Mouse (Mus musculus): ENCODE data around the gene Cdsn.

Cdsn gene

DNA sequence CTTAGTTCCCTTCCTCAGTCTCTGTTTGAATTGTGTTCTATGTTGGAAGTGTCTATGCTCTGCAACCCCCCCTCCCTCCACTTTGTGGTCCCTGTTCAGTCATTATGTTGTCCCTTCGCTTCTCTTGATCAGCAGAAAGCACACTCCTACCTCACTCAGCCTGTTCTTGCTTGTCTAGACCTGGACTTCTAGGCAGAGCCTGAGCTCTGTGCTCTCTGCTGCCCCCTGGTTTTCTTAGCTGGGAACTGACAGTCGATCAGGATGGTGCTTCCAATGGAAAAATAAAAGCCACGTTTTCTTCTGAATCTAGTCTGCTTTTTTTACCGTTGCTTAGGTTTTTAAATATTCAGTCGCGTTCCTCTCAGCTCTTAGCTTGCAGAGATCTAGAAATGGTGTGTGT is 17.6 kb upstream of the Cdsn start:
- peak; percentile 56 for DNase-seq (ENCODE audit: low spot score)

- DNase-seq (ENCODE audit: low spot score): no peak
These were observed 14.5 kb upstream of the Cdsn start for GRCm38 (mm10) chr17:35537421-35537820.

DNA sequence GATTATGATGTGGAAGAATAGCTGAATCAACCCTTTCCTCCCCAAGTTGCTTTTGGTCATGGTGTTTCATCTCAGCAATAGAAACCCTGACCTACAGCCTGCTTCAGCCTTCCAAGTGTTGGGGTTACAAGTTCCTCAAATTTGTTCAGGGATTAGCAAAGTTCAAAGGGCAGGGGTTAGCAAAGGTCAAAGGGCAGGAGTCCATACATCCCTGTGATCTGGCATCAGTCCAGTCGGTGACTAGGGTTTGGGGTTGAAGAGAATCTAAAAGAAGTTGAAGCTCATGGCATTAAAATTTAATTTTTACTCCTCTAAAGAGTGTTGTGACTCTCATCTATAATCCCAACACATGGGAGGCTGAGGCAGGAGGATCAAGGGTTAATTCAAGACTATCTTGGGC is 13.5 kb upstream of the Cdsn start:
- DNase-seq (ENCODE audit: low spot score): no peak

DNA sequence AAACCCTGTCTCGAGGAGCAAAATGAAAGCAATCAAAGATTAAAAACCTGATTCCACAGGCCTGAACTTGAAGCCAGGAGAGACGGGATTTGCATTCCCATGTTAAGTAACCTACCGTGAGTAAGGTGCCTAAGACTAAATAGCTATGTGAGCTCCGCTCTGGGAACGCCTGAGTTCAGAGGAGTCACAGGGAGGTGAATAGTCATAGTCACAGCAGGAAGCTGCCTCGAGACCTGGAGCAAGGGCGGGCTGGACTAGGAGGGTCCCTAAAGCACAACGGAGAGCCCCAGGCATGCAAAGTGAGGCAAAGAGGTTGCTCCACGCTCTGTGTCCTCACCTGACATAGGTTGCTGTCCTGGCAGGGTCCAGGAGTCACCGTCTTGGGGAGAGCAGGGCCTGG is 12.4 kb upstream of the Cdsn start:
- DNase-seq (ENCODE audit: low spot score): no peak

DNA sequence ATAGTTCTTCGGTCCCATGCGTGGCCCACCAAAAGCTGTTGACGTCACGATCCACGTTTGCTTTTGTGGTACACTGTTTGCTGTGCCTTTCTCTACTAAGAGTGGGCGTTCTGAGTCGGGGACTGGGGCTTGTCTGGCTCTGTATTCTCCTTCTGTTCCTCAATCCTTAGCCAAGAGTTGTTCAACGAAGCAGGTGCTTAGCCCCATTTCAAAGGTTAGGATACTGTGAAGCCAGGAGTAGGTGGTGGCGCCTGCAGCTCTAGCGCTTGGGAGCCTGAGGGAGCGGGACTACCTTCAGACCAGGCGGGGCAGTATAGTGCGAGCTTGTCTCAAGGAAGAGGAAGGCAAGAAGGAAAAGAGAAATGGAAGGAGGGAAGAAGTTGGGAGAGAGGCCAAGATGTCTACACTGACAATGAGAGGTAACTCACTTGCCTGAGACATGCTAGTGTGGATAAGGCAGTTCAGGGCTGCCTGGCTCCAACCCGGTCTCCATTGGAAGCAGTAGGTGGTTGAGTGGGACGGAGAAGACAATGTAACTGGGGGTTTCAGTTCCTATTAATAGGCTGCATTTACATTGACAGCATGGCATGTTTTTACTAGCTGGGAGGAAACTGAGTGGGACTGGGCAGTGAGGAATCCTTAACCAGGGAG is 9.0 kb upstream of the Cdsn start:
- DNase-seq (ENCODE audit: low spot score): no peak

- no peak for DNase-seq (ENCODE audit: low spot score)
These were observed 8.5 kb upstream of the Cdsn start for GRCm38 (mm10) chr17:35543412-35543861.

DNA sequence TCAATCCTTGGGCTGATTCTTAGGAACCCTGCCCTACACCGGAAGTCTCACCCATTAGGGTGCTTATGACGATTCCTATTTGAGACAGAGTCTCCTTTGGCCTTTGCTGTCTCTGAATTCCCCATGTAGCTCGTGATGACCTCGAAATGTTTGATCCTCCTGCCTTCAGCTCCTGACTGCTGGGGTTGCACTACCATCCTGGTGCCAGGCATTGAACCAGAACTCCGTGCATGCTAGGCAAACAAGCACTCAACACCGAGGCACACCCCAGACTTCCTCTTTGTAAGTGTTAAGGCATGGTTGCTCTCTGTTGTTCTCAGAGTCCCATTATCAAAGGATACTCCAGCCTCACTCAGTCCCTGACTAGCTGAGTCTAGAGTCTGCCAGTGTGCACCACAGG is 7.9 kb upstream of the Cdsn start:
- no peak for DNase-seq (ENCODE audit: low spot score)

DNA sequence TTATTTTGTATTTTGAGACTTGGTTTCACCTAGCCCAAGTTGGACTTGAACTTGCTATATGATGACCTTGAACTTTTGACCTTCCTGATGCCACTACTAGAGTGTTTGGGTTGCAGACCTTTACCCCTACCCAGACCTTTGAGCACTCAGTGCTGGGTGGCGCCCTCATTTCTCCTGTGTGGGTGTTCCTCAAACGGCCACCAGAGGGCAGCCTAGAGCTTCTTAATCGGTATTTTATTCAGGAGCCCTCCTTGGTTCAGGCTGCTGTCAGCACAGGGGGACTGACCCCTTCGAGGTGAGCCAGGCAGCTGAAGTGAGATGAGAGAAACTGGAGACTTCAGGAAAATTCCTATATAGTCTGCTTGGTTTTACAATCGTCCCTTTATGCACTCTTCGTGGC is 7.2 kb upstream of the Cdsn start:
- DNase-seq (ENCODE audit: low spot score): no peak

GRCm38 (mm10) chr17:35547465-35547864 is 4.5 kb upstream of the Cdsn start:
- no peak for DNase-seq (ENCODE audit: low spot score)

DNA sequence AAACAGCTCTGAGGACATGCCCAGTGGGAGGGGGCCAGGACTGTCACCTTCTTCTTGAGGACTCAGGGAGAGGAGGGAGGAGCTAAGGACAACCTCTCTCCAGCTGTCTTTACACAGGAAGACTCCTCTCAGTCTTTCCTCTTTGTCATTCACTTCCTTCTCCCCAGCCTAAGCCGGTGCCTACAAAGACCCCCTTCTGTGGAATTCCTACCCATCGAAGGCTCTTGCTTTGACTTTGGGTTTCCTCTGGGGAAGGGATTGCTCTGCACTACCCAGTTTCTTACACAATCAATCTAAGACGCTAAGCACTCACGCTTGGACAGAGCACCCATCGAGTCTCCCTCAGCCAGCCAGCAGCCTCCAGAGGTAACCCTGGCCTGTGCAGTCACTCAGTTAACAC is 3.3 kb upstream of the Cdsn start:
- no peak for DNase-seq (ENCODE audit: low spot score)

GRCm38 (mm10) chr17:35549437-35550142 is 2.3 kb upstream of the Cdsn start:
- DNase-seq (ENCODE audit: low spot score): peak; percentile 59

- no peak for DNase-seq (ENCODE audit: low spot score)
These were observed 1.8 kb upstream of the Cdsn start for GRCm38 (mm10) chr17:35550143-35550494.

DNA sequence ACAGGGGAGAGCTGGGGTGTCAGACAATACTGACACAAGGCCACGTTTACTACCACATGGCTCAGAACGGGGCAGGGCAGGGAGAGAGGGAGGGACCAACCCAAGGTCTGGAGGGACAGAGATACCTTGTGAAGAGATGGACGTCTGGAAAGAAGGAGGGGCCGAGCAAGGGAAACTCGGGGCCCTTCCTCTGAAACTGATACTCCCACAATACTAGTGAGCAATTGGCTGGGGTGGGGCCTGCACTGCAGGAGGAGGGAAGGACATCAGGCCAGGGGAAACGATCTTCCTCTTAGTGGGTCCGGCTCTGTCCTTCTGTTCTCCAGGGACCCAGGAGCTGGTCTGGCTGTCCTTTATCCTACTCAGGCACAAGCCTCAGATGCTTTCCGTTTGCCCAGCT is 1.1 kb upstream of the Cdsn start:
- no peak for DNase-seq (ENCODE audit: low spot score)

- no peak for DNase-seq (ENCODE audit: low spot score)
These were observed 2.4 kb downstream of the Cdsn start for GRCm38 (mm10) chr17:35554321-35554720.

GRCm38 (mm10) chr17:35554761-35555397 is 3.0 kb downstream of the Cdsn start:
- DNase-seq (ENCODE audit: low spot score): no peak

DNA sequence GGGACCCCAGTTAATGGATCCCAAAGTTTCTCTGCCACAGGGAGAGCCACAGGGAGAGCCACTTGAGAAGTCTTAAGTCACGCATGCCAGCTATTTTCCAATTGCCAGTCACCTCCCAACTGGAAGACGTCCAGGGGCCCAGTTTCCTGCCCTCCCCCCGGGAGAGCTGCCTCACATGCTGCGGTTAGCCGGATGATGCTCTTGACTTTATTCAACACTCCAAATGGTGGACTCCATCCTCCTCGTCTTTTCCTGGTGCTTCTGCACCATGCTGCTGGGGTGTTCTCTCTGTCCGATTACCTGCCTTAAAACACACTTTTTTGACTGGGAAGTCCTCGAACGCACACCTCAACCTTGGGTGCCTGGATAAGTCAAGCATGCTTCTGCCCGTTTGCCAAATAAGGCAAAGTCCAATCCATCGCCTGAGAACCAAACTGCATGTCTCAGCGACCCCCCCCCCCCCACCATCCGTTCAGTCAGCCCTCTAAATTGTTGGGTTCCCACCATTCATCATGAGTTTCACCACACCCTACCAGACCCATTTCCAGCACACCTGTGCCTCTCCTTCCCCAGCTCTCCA is 4.3 kb downstream of the Cdsn start:
- DNase-seq (ENCODE audit: low spot score): no peak

DNA sequence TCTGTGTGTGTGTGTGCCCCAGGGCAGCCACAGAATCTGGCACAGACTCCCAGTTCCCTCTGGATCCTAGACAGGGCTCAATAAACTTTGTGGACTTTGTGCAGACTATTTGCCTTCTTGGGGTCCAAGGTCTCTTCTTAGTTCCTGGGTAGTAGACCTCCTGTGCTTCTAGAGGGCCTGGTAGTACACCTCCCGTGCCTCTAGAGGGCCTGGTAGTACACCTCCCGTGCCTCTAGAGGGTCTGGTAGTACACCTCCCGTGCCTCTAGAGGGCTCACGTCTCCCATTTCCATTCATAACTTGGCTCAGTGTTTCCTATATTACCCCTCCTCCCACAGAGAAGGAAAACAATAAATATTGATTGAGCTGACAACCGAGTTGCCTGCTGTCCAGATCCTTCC is 4.9 kb downstream of the Cdsn start:
- no peak for DNase-seq (ENCODE audit: low spot score)

GRCm38 (mm10) chr17:35557351-35557750 is 5.4 kb downstream of the Cdsn start:
- DNase-seq (ENCODE audit: low spot score): no peak

- no peak for DNase-seq (ENCODE audit: low spot score)
These were observed 6.3 kb downstream of the Cdsn start for GRCm38 (mm10) chr17:35558216-35558615.

GRCm38 (mm10) chr17:35567150-35567549 is 15.2 kb downstream of the Cdsn start, which contains the start of gene 2300002M23Rik:
Gene 2300002M23Rik (plus strand): TSS chr17:35567450.
- DNase-seq (ENCODE audit: low spot score): no peak

DNA sequence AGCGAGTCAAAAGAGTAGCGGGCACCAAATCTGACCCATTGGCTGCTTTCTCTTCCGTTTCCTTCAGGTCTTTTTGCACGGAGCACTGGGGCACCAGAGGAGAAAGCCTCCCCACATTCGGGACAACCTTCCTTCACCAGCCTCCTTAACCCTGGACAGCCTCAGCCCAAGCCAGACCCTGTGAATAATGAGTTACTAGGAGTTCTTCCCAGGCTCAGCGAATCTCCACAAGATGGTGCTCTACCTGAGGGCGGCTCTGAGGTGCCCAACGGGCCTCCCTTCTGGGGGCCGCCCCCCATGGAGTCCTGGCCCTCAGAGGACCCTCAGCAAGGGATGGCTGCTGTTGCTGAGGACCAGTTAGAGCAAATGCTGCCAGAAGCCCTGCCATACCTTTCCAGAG is 15.8 kb downstream of the Cdsn start:
- DNase-seq (ENCODE audit: low spot score): no peak

GRCm38 (mm10) chr17:35569091-35569944 is 17.4 kb downstream of the Cdsn start:
- DNase-seq (ENCODE audit: low spot score): no peak
